Mouse (Mus musculus) layer of hippocampus, postnatal 14 days (tissue): ENCODE measurements at regions not wholly inside any gene's neighbourhood (a gene's known extent, or its start where the extent isn't known, plus 50 kb on each side); places are given as distances from the start of the nearest gene placed in this dataset.
"Not testable (repeated sequence)": the region's sequence is repeated elsewhere in the genome, so short reads cannot be mapped to it uniquely, and the experiment has no call there.

Experiments
- DNase-seq, 2 experiments: peaks; one replicate each; pipeline ENCODE4 v3.0.0; 2021 to 2022; ENCODE audit warnings: low spot score in 2 of 2, mixed read lengths in 1 of 2

DNA sequence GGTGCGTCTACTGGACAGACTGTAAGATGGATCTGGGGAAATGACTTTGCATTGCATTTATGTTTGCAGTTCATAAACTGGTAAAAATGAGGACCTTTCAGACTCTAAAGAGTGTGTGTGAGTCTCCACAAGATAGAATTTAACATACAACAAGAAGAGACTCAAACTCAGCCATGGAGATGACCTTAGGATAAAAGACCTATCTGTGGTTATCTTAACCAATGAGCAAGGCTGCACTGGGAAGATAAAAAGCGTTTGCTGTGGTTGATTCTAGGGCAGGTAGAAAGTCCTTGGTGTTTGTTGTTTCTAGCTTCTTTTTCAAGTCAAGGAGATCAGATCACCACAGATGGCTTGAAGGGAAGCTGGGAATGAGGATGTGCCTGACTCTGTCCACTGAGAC is 130.1 kb upstream of the Max start:
- no peak for DNase-seq

DNA sequence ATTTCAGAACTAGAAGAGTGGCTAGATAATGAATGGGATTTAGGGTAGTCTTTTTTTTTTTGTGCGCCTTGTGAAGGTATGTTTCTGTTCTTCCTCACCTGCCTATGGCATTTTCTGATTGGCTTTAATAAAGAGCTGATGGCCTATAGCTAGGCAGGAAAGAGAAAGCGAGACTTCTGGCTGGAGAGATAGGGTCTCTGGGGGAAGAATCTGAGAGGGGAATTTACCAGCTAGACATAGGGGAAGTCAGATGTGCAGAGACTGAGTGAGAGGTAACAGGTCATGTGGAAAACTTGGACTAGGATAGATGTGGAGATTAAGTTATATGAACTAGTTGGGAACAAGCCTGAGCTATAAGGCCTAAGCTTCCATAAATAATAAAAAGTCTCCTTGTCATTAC is 129.7 kb upstream of the Max start:
- no peak for DNase-seq

DNA sequence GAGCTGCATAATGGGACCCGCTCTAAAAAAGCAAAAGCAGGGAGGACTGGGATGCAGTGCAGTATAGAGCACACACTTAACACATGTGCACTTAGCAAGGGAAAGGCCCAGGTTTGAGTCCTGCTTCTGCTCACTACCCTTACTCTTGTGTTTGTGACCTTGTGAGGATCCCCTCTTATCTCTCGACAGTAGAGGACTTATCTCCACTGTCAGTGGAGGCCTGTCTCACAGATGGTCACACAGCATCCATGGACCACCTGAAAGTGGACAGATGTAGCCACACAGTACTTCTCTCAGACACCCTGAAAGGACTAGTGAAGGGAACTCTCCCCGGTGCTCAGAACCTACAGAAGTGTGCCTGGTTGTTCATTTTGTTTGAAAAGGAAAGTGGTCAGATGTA is 128.5 kb upstream of the Max start:
- DNase-seq, result no peak

DNA sequence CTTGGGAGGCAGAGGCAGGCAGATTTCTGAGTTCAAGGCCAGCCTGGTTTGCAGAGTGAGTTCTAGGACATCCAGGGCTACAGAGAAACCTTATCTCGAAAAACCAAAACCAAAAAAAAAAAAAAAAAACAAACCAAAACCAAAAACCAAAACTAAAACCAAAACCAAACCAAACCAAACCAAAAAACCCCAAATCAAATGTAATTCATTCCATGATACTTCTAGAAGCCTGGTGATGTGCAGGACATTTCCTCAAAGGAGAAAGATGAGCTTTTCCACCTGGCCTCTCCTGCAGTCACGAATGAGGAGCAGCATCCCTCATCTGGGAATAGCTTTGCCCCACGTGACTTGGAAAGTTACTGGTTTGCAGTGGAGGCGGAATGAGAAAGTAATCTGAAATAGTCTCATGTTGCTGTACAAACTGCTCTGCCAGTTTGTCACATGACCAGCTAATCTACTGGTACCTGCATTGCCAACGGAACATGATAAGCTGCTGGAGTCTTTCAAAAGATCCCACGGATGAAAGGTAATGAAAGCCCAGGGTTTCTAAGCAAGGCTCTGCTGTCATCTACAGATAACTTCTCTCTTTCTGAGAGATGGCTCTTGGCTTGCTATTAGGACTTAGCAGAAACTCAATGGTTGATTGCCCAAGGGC is 127.8 kb upstream of the Max start:
- no peak for DNase-seq

DNA sequence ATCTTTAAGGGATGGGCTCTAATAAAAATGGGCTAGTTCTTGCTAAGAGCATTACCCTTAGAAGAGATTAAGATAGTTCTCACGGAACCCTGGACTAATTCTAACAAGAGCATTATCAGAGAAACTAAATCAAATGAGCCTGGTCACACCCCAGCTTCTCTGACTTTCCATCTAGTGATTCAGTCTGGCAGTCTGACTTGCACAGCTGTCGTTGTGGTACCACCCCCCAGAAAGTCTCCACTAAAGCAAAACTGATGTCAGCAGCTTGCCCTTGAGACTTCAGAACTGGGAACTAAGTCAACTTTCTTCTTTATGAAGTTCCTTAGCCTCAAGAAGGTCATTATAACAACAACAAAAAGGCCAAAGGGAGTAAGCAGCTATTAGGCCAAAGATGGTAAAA is 126.5 kb upstream of the Max start:
- DNase-seq, result no peak

DNA sequence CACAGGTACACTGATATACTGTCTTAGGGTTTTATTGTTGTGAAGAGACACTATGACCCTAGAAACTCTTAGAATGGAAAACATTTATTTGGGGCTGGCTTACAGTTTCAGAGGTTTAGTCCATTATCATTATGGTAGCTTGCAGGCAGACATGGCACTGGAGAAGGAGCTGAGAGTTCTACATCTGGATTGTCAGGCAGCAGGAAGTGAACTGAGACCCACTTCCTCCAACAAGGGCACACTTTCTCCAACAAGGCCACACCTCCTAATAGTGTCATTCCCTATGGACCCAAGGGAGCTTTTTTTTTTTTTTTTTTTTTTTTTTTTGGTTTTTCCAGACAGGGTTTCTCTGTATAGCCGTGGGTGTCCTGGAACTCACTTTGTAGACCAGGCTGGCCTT is 124.9 kb upstream of the Max start:
- DNase-seq, result not testable (repeated sequence)

DNA sequence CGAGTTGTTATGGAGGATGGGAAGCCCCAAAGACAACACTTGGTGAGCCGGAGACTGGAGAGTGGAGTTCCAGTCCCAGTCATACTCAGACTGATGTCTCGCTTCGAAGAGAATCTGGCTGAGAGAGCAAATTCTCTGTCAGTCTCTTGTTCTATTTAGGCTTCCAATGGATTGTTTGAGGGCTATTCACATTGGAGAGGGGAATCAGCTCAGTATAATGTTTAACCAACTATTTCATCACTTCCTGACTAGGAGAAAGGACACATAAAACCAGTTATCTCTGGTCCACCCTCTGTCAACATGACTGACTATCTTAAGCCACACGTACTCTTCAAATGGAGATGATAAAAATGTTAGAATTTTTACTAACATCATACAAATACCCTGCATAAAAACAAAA is 123.9 kb upstream of the Max start:
- no peak for DNase-seq

DNA sequence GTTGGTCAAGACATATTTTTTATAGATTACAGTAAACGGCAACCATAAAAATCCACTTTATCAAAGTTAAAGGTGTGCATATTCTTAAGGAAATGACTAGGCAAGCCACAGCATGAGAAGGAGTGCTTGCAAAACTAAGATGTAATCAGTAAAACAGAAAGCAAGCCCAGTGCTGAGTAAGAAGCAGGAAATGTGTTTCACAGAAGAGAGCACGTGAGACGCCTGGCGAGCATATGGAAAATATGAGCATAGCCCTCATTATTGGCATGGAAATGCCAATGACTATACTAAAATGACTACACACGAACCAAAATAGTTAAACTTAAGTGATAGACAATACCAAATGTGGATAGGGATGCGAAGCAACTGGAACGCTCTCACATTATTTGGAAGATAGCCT is 123.2 kb upstream of the Max start:
- no peak for DNase-seq

DNA sequence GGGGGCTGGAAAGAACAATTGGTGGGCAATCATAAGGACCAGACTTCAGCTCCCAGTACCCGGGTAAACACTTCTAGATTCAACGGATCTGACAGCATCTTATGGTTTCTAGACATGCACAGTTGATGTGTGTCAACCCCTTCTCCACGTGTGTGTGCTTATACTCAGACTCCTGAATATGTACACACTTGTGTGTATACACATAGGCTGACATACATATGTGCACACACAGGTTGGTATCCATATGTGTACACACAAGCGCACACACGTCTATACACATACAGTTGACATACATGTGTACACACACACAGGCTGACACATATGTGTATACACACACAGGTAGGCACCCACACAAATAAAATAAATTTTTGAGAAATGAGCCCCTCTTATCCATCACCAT is 122.7 kb upstream of the Max start:
- DNase-seq, result no peak

DNA sequence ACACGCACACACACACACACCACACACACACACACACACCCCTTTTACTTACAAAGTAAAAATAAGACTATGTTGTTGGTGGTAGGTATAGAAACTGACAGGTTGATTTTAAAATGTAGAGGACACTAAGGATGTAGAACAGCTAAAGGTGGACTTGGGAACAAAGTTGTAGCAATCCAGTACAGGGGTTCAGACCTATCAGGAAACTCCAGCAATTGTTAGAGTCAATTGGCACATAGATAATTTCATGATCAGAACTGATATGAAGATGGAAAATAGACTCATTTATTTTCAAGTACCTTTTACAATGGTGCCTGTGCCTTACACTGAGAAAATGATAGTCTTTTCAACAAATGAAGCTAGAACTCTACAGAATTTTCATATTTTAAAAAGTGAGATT is 122.3 kb upstream of the Max start:
- DNase-seq, result no peak

DNA sequence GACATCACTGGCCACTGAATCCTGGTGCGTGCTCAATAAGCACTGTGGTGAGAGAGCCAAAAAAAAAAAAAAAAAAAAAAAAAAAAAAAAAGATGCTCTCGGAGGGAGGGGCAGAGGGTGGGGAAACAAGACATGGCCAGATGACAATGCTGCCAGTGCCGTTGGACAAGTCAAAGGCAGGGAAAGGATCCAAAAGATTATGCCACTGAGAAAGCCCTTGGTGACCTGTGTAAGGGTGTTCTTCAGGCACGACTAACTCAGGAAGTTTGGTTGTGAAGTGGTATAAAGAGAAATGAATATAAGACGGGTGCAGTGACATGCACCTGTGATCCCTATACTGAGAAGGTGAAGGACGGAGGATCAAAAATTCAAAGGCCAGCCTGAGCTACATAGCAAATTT is 121.8 kb upstream of the Max start:
- no peak for DNase-seq

DNA sequence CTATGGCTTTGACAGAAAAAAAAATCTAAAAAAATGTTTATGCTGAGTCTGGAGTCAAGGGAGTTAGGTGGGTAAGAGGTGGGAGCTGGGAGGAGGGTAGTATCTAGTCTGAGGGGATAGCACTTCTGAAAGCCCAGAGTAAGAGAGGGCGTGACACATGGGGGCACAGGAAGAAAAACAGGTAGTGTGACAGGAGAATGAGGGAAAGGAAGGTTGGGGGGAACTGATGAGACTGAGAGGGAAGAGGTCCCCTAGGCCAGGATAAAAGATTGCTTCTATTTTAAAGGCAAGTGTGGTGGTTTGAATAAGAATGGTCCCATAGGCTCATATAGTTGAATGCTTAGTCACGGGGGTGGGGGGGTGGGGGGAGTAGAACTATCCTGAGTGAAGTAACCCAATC is 119.8 kb upstream of the Max start:
- no peak for DNase-seq

DNA sequence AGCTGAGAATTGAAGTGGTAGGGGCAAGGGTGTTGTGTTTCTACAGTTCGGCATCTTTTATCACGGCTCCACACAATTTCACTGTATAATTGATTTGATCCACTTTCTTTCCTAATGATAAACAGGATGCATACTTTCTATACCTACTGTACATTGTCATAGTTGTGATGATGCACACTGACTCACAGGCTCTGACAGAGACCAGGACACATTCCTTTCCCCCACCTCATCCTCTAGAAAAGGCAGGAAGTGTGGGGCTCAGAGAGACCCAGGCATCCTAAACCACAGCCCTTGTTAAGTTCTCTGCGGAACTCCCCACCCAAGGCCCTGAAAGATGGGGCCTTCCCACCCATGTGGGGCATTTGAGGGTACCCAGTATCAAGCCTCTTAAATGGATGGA is 117.5 kb upstream of the Max start:
- DNase-seq, result no peak

DNA sequence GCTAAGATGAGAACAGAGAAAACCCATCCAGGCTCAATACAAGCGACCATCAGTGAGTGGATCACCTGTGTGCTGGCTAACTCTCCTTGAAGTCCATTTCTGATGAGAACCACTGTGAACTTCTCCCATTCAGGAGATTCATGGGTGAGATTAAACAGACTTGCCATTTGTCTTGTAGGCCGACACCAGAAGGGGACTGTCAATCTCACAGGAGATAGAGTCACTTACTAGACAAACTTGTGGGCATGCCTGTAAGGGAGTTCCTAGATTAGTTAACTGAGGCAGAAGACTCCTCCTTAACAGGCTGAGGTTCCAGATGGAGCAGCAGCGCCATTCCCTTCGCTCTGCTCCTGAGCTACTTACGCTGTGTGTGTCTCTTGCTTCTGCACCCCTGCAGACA is 114.7 kb upstream of the Max start:
- no peak for DNase-seq

DNA sequence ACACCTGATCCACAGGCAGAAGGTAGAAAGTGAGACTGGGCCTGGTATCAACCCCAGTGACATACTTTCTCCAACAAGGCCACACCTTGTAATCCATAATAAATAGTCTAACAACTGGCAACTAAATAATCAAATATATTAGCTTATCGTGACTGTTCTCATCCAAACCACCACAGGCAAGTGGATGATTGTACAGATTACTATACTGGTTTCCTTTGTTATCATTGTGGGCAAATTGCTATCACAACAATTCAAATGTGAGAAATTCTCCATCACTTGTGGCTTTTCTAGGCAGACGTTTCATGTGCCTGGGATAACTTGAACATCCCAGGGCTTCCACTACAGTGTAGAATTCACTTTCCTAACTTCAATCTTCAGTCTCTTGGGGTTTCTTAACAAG is 112.6 kb upstream of the Max start:
- DNase-seq, result no peak

DNA sequence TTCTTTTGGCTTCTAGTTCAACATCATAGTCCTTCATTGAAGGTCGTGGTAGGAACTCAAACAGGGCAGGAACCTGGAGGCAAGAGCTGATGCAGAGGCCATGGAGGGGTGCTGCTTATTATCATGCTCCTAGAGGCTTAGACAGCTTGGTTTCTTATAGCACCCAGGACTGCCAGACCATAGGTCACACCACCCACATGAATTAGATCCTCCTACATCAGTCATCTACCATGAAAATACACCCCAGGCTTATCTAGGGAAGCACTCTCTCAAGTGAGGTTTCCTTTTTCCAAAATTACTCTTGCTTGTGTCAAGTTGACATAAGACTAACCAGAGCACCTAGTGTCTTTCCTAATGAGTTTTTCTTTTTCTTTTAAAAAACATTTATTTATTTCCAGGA is 109.7 kb upstream of the Max start:
- DNase-seq, result no peak

DNA sequence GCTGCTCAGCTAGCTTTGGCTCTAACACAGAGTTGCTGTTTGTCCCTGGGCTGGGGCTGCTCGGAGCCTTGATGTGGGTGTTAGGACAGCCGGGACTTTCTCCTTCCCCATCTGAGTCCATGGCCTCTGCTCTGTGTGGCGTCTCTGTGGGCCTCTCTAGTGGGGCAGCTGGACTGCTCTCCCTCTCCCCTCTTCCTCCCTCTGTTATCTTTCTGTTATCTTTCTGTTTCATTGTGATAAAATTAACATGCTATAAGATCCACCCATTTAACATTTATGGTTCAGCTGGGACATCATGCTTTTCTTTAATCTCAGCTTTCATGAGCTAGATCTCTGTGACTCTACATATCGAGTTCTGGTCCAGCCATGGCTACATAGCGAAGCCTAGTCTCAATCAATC is 105.9 kb upstream of the Max start:
- DNase-seq, result no peak

DNA sequence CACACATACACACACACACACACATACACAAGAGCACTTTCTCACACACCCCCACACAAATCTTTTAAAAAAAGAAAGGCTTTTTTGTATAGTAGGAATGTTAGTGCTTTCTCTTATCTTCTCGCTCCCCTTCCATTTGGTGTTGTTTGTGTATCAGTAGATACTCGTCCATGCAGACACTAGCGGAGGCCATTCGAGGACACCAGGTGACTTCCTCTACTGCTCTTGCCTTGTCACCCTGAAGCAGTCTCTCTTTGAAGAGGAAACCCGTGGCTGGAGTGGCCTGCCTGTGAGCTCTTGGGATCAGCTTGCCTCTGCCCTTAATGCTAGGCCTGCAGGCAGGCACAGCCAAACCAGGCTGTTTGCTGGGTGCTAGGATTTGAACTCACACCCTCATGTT is 105.1 kb upstream of the Max start:
- DNase-seq, result no peak

DNA sequence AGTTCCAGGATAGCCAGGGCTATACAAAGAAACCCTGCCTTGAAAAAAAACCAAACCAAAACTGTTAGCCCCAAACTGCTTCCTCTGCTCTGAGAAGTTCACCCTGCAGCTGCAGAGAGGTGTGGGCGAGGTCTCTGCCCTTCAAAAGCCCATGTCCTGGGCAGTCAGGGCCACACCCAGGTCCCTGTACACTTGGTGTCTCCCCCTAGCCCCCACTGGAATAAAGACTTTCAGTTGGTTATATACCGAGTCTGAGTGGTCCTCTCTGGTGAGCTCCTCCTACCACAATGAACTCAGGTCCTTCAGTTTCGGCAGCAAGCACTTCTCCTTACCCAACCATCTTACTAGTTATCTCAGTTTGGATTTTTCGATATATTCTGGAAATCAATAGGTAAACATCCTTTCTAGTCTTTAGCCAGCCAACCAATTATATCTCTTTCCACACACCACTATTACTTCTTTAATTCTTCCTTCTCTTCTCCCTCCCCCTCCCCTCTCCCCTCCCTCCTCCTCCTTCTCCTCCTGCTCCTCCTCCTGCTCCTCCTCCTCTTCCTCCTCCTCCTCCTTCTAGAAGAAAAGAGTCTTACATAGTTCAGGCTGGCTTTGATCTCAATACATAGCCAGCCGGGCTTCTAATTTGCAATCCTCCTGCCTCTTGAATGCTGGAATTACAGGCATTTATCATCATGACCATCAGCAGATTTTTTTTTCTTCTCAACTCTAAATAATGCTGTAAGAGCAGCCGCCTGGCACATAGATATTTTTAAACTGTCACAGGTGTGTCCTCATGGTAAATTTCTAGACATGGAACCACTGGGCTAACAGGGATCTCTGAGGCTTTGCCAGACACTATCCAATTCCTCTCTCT is 103.9 kb upstream of the Max start:
- DNase-seq, result no peak

DNA sequence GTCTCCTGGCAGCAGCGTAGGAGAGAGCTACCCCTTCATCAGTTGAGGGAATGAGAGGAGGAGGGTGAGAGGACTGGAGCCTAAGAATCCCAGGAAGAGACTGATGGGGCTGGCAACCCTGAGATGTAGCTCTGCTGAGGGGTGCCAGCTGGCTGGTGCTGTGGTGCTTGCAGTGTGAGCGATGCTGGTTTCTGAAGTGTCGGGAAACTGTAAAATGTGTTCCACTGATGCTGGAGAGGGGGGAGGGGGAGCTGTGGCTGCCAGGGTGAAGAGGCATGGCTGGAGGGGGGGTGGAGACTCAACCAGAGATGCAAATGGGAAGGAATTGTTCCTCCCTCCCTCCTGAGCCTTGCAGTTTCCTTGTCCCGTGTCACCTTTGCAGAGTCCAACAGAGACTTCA is 102.0 kb upstream of the Max start:
- no peak for DNase-seq

DNA sequence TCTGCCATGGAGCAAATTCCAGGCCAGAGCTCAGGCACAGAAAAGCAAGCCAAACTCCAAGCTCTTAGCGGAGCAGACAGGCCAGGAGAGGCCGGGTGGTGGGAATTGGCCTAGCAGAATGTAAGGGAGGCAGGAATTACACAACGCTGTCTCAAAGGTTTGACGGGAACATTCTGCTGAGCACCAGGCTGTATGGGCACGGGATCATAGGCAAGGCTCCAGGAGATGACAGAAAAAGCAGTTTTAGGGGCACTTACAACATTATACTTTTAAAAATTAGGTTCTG is 99.5 kb upstream of the Max start:
- DNase-seq, result no peak

DNA sequence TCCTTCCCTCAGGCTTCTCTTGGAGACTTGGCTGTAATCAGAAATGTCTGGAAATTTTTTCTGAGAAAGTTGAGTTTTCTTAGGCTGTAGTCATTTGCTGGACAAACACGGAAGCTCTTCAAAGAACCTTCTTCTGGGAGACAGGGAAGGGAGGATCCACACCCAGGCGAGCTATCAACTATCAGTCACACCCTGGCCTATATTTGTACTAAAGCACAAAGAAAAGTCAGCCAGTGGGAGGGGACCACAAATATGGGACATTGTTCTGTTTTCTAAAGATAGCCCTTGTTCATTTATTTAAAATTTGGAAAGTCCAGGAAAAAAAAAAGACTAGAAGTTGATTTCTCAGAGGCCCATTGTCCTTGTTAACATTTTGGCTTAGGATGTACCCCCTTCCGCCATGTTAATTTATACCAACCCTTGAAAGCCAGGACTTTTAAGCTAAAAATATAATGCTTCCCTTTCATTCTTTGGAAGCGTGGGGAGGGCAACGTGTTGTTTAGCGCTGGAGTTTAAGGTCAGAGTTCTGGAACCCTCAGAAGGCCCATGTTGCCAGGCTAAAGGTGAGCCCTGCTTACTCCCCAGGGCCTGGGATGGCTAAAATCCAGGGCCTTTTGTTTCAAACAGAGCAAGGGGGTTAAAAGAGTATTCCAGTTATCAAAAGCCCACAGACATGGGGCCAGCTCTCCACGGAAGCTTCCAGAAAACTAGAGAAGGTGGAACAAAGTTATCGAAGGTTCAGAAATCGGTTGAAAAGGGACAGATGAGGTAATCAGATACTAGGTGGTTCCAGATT is 99.0 kb upstream of the Max start:
- DNase-seq, result no peak
